8 mouse cellular contexts compared by ENCODE assay signal in the genomic region with DNA sequence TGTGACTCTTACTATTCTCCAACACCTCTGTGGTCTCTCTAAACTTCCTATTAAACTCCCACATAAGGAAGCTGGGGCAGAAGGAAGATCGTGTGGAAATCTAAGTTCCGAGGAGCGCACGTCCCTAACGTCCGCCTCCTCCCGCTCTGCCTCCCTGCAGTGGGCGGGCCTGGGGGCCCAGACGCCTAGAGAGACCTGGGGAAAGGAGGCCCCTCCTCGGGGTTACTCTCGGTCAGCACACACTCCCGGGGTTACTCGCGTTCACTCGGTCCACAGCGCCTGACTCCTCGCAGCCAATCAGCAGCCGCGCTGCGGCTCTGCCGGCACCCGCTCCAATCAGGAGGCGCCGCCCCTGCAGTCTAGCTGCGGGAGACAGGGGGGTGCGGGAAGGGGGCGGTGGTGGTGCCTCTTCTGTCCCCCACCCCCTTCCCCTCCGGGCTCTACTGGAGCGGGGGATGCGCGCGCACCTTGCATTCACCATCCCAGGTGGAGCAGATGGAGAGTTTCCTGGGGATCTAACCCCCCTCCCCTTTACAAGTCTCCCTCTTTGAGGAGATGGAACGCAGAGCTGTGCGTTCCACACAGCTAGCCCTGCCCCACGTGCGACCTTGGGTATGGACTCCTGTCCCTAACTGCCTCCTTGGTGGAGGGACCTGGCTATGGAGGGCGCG. TPM values are rescaled to one million over a fixed set of nuclear protein-coding genes. Genes with fewer than 3 reads are reported as not detected.
A peak's percentile ranks its signal among the peaks of the same experiment; 100 is the strongest.
DNase-seq lines count a peak whose midpoint lies in the region; ATAC-seq and TF ChIP-seq lines count a peak whose summit lies in the region.

No protein-coding gene starts in this region.

- peak overlapping the region; percentile 87 for H3K9ac ChIP-seq in CH12.LX (ENCODE audit: insufficient read depth, low read depth)
- H3K9ac ChIP-seq in heart, embryonic 15.5 days, result peak overlapping the region; percentile 54
- peak overlapping the region; percentile 71 for H3K9ac ChIP-seq in liver, embryonic 13.5 days
- H3K9ac ChIP-seq in stomach, embryonic 14.5 days (replicated peaks; ENCODE audit: low read depth, low read length), result peak overlapping the region; percentile 34

- in situ Hi-C loops in CH12.LX (cut with MboI; ENCODE audit: low pct_ligation_motif_present, low pct_unique_long_range_greater_than_20kb, low sequenced_read_pairs), result no loop called here

- TF ChIP-seq CTCF in CH12.LX (conservative IDR thresholded peaks at IDR 0.05 in 1 of 2, IDR thresholded peaks at IDR 0.05 in 1 of 2; ENCODE audit: low read depth in 2 of 2, low read length in 2 of 2), result no peak

- H3K36me3 ChIP-seq in CH12.LX (replicated peaks in 1 of 2; ENCODE audit: control insufficient read depth in 1 of 2, insufficient read depth in 1 of 2, low read length in 1 of 2), result peaks cover 0 to 2% of the 10 kb centered on the region in 2 experiments
- H3K36me3 ChIP-seq in forebrain, embryonic 10.5 days (replicated peaks), result no peaks in the 10 kb centered on the region
- H3K36me3 ChIP-seq in heart, embryonic 15.5 days, result no peaks in the 10 kb centered on the region
- H3K36me3 ChIP-seq in liver, embryonic 13.5 days, result no peaks in the 10 kb centered on the region
- H3K36me3 ChIP-seq in stomach, embryonic 14.5 days (ENCODE audit: control insufficient read depth, insufficient read depth, low read length), result no peaks in the 10 kb centered on the region

- TF ChIP-seq RAD21 in CH12.LX (IDR thresholded peaks at IDR 0.05; ENCODE audit: low read depth, low read length), result no peak; the same call in 1 of the 2 replicates

- peak; percentile 95 for DNase-seq in CH12.LX (ENCODE audit: extremely low read depth)
- DNase-seq in c-Kit-positive CD71-negative TER-119-negative erythroid progenitor cells, embryonic 14.5 days (ENCODE audit: low read depth), result peak; percentile 87
- peak; percentile 96 for DNase-seq in forebrain, embryonic 10.5 days (ENCODE audit: extremely low spot score, low spot score)
- peak; percentile 95 for DNase-seq in kidney, postnatal 14 days
- DNase-seq in liver, embryonic 13.5 days, result peak; percentile 97
- DNase-seq in natural killer cell, adult 2 months (ENCODE audit: low spot score in 2 of 2), result peak; percentile 94 to 95

- peak overlapping the region; percentile 52 to 65 (median 56) for H3K4me3 ChIP-seq in CH12.LX (replicated peaks in 1 of 3; ENCODE audit: low read depth in 2 of 3, low read length in 2 of 3, poor library complexity in 1 of 3)
- peak overlapping the region; percentile 50 for H3K4me3 ChIP-seq in forebrain, embryonic 10.5 days
- H3K4me3 ChIP-seq in heart, embryonic 15.5 days, result peak overlapping the region; percentile 53
- peak overlapping the region; percentile 62 for H3K4me3 ChIP-seq in liver, embryonic 13.5 days (replicated peaks)
- peak overlapping the region; percentile 36 for H3K4me3 ChIP-seq in stomach, embryonic 14.5 days (ENCODE audit: low read depth, low read length)

- no peak for TF ChIP-seq EP300 in CH12.LX (IDR thresholded peaks at IDR 0.05; ENCODE audit: low read length)

- peak overlapping the region; percentile 93 for H3K27ac ChIP-seq in CH12.LX (ENCODE audit: insufficient read depth, low read depth)
- peak overlapping the region; percentile 93 for H3K27ac ChIP-seq in forebrain, embryonic 10.5 days
- peak overlapping the region; percentile 93 for H3K27ac ChIP-seq in heart, embryonic 15.5 days
- H3K27ac ChIP-seq in liver, embryonic 13.5 days, result peak overlapping the region; percentile 92
- H3K27ac ChIP-seq in stomach, embryonic 14.5 days (ENCODE audit: low read length), result peak overlapping the region; percentile 99

- H3K4me2 ChIP-seq in CH12.LX (ENCODE audit: insufficient read depth, low read depth, poor library complexity, severe bottlenecking), result peak overlapping the region; percentile 91
- peak overlapping the region; percentile 77 for H3K4me2 ChIP-seq in heart, embryonic 15.5 days
- peak overlapping the region; percentile 86 for H3K4me2 ChIP-seq in liver, embryonic 13.5 days
- H3K4me2 ChIP-seq in stomach, embryonic 14.5 days (replicated peaks; ENCODE audit: low read depth, low read length), result peak overlapping the region; percentile 83

- under 1% methylated on average over 38 of the region's 38 CpGs for WGBS in forebrain, embryonic 10.5 days
- WGBS in heart, embryonic 15.5 days, result 0% methylated on average over 38 of the region's 38 CpGs
- under 1% methylated on average over 38 of the region's 38 CpGs for WGBS in liver, embryonic 13.5 days (ENCODE audit: insufficient replicate concordance)
- WGBS in stomach, embryonic 14.5 days, result under 1% methylated on average over 38 of the region's 38 CpGs

- H3K4me1 ChIP-seq in CH12.LX (ENCODE audit: control insufficient read depth in 1 of 2, insufficient read depth in 2 of 2), result peaks cover 15 to 49% of the 10 kb centered on the region in 2 experiments
- H3K4me1 ChIP-seq in forebrain, embryonic 10.5 days, result peaks cover 81% of the 10 kb centered on the region
- peaks cover 60% of the 10 kb centered on the region for H3K4me1 ChIP-seq in heart, embryonic 15.5 days (replicated peaks)
- H3K4me1 ChIP-seq in liver, embryonic 13.5 days (replicated peaks), result peaks cover 95% of the 10 kb centered on the region
- H3K4me1 ChIP-seq in stomach, embryonic 14.5 days (ENCODE audit: control insufficient read depth, insufficient read depth, low read length), result peaks cover 39% of the 10 kb centered on the region; the same call in 1 of the 2 replicates

- dilution Hi-C loops in CH12.LX (cut with MboI; ENCODE audit: extremely low pct_ligation_motif_present, extremely low pct_unique_long_range_greater_than_20kb, low sequenced_read_pairs), result no loop called here

- H3K9me3 ChIP-seq in CH12.LX (replicated peaks; ENCODE audit: low read length), result no peaks in the 10 kb centered on the region
- no peaks in the 10 kb centered on the region for H3K9me3 ChIP-seq in forebrain, embryonic 10.5 days
- H3K9me3 ChIP-seq in heart, embryonic 15.5 days (replicated peaks), result no peaks in the 10 kb centered on the region
- no peaks in the 10 kb centered on the region for H3K9me3 ChIP-seq in liver, embryonic 13.5 days (replicated peaks)
- H3K9me3 ChIP-seq in stomach, embryonic 14.5 days (ENCODE audit: control insufficient read depth, low read depth, low read length), result no peaks in the 10 kb centered on the region

- H3K27me3 ChIP-seq in CH12.LX (replicated peaks), result no peaks in the 10 kb centered on the region
- no peaks in the 10 kb centered on the region for H3K27me3 ChIP-seq in forebrain, embryonic 10.5 days (ENCODE audit: poor library complexity, severe bottlenecking)
- H3K27me3 ChIP-seq in heart, embryonic 15.5 days, result no peaks in the 10 kb centered on the region
- H3K27me3 ChIP-seq in liver, embryonic 13.5 days, result no peaks in the 10 kb centered on the region
- no peaks in the 10 kb centered on the region for H3K27me3 ChIP-seq in stomach, embryonic 14.5 days (ENCODE audit: control insufficient read depth, insufficient read depth, low read length)

- peak; percentile 98 for ATAC-seq in heart, embryonic 15.5 days (replicated peaks; ENCODE audit: insufficient number of reproducible peaks, insufficient read depth, low FRiP score, low read depth)
- ATAC-seq in liver, embryonic 13.5 days (ENCODE audit: low read depth), result peak; percentile 98
- peak; percentile 100 for ATAC-seq in stomach, embryonic 14.5 days (ENCODE audit: insufficient number of reproducible peaks, insufficient read depth, low FRiP score, low read depth)

- TF ChIP-seq POLR2A in CH12.LX (IDR thresholded peaks at IDR 0.05; ENCODE audit: low read depth, low read length), result peak; percentile 49

- no peaks in the 10 kb centered on the region for H3K79me2 ChIP-seq in CH12.LX (replicated peaks; ENCODE audit: control insufficient read depth, extremely low read depth, insufficient read depth, poor library complexity, severe bottlenecking)

TF ChIP-seq in CH12.LX, 34 proteins besides CTCF, POLR2A, EP300 and RAD21 (continues in another document):
- TF ChIP-seq USF2 (conservative IDR thresholded peaks at IDR 0.05; ENCODE audit: low read depth, low read length) (peak; percentile 52), SIN3A (IDR thresholded peaks at IDR 0.05; ENCODE audit: low read length) (peak; percentile 30), E2F4 (IDR thresholded peaks at IDR 0.05; ENCODE audit: insufficient replicate concordance, low read depth, low read length) (no peak), BHLHE40 (IDR thresholded peaks at IDR 0.05; ENCODE audit: low read depth, low read length) (no peak; the same call in 1 of the 2 replicates), GABPA (IDR thresholded peaks at IDR 0.05; ENCODE audit: insufficient replicate concordance, low read depth, low read length) (no peak), NELFE (IDR thresholded peaks at IDR 0.05; ENCODE audit: low read depth, low read length) (no peak; the same call in 1 of the 2 replicates), CHD1 (IDR thresholded peaks at IDR 0.05; ENCODE audit: low read depth, low read length) (no peak), JUN (IDR thresholded peaks at IDR 0.05; ENCODE audit: insufficient read depth, low read depth, low read length) (no peak), JUND (conservative IDR thresholded peaks at IDR 0.05; ENCODE audit: low read depth, low read length) (no peak), HCFC1 (IDR thresholded peaks at IDR 0.05; ENCODE audit: low read depth, low read length) (no peak; the same call in none of the 2 replicates), MAZ (IDR thresholded peaks at IDR 0.05; ENCODE audit: low read depth, low read length) (peak; percentile 54; the same call in 1 of the 2 replicates), NRF1 (IDR thresholded peaks at IDR 0.05; ENCODE audit: low read depth, low read length) (peak; percentile 79), POLR2AphosphoS2 (IDR thresholded peaks at IDR 0.05; ENCODE audit: low read depth, low read length) (no peak)

RNA-seq across cellular contexts. Expression of a gene that starts 9.3 kb away (rescaled TPM):
- total RNA-seq in CH12.LX (2012; rRNA removed), result 204 and 212 TPM in 2 replicates
- total RNA-seq in CH12.LX (2014; rRNA removed), result 123 and 205 TPM in 2 replicates
- 274 and 408 TPM in 2 replicates for polyA plus RNA-seq in CH12.LX (2012; ENCODE audit: insufficient read length, low read depth)
- polyA plus RNA-seq in forebrain, embryonic 10.5 days (2016; fragmentation: Nextera tagmentation; extraction: Ambion mirVana), result 369 and 403 TPM in 2 replicates
- polyA plus RNA-seq in heart, embryonic 15.5 days (2015; fragmentation: Nextera tagmentation; extraction: Ambion mirVana), result 131 and 164 TPM in 2 replicates
- 73.7 and 106 TPM in 2 replicates for polyA plus RNA-seq in liver, embryonic 13.5 days (2015; fragmentation: Nextera tagmentation; extraction: Ambion mirVana)
- polyA plus RNA-seq in stomach, embryonic 14.5 days (2014; fragmentation: Nextera tagmentation; extraction: Ambion mirVana), result 237 and 282 TPM in 2 replicates

RNA-seq across cellular contexts. Expression of a gene that starts 48.7 kb away (rescaled TPM):
- total RNA-seq in CH12.LX (2012; rRNA removed) (0.08 TPM in 1 of 2 replicates, not detected in the other), CH12.LX (2014; rRNA removed) (0.18 TPM in 1 of 2 replicates, not detected in the other)
- polyA plus RNA-seq in CH12.LX (2012; ENCODE audit: insufficient read length, low read depth), result 0.10 and 0.11 TPM in 2 replicates
- 0.06 TPM in 1 of 2 replicates, not detected in the other for polyA plus RNA-seq in forebrain, embryonic 10.5 days (2016; fragmentation: Nextera tagmentation; extraction: Ambion mirVana)
- 2.5 TPM in 2 replicates for polyA plus RNA-seq in heart, embryonic 15.5 days (2015; fragmentation: Nextera tagmentation; extraction: Ambion mirVana)
- polyA plus RNA-seq in liver, embryonic 13.5 days (2015; fragmentation: Nextera tagmentation; extraction: Ambion mirVana), result 0.05 TPM in 1 of 2 replicates, not detected in the other
- 0.10 and 0.25 TPM in 2 replicates for polyA plus RNA-seq in stomach, embryonic 14.5 days (2014; fragmentation: Nextera tagmentation; extraction: Ambion mirVana)

Comparison
In these comparisons a context has a peak if more than half of its experiments do, and no peak if none do; other contexts are left out.
1. Peak in every context shown above with its lines: DNase-seq, ATAC-seq, H3K4me3 ChIP-seq and H3K27ac ChIP-seq.
2. H3K9ac ChIP-seq: peak in every context shown above with its lines; median percentile 87 in CH12.LX; 71 in liver, embryonic 13.5 days; 54 in heart, embryonic 15.5 days; 34 in stomach, embryonic 14.5 days.